Mouse (Mus musculus) bone marrow, adult 2 months (tissue): ENCODE measurements around the gene Rassf4.

ENCODE experiments used
- CTCF ChIP-seq: fragments of 200-500 bp; IDR thresholded peaks from 2 replicates; pipeline ENCODE4 v1.5.1; 2011; ENCODE audit warnings: low read length, control low read depth; ENCODE audit not compliant: control insufficient read depth, insufficient read depth
- POLR2A ChIP-seq: fragments of 200-500 bp; IDR thresholded peaks from 2 replicates; pipeline ENCODE4 v1.6.1; 2011; ENCODE audit warnings: low read depth, mild to moderate bottlenecking, control low read depth, low read length, borderline replicate concordance; ENCODE audit not compliant: control insufficient read depth

GRCm38 (mm10) chr6:116674283-116674886 lies 633 bp upstream of the Rassf4 start:
- TF ChIP-seq CTCF (no peak), POLR2A (no peak)
